Mouse (Mus musculus): ENCODE data around the gene Lst1. TPM values are rescaled to one million over a fixed set of nuclear protein-coding genes. Genes with fewer than 3 reads are reported as not detected.

Lst1 gene
- polyA plus RNA-seq, 1 experiment from 2014 or later = 7.3 TPM

- 21% methylated on average over 12 of the region's 12 CpGs for WGBS
- no peaks in the 10 kb centered on the region for H3K27me3 ChIP-seq (replicated peaks; ENCODE audit: control insufficient read depth, insufficient read depth, low read length)
- peaks cover 12% of the 10 kb centered on the region for H3K36me3 ChIP-seq (ENCODE audit: control insufficient read depth, insufficient read depth, low read length)
- no peak for ATAC-seq
- H3K9ac ChIP-seq (ENCODE audit: low read depth, low read length) = peak overlapping the region; percentile 65
- H3K9me3 ChIP-seq (ENCODE audit: control insufficient read depth, low read length) = no peaks in the 10 kb centered on the region
- peak overlapping the region; percentile 98 for H3K27ac ChIP-seq (ENCODE audit: low read depth, low read length)
- peaks cover 27% of the 10 kb centered on the region for H3K4me1 ChIP-seq (ENCODE audit: control insufficient read depth, insufficient read depth, low read depth, low read length)
- peak overlapping the region; percentile 99 for H3K4me3 ChIP-seq (ENCODE audit: low read length)
- H3K4me2 ChIP-seq (ENCODE audit: low read length) = peak overlapping the region; percentile 65
These were observed 22.6 kb downstream of the Lst1 start for GRCm38 (mm10) chr17:35165451-35166155.

- Histone ChIP-seq H3K4me1 (ENCODE audit: control insufficient read depth, insufficient read depth, low read depth, low read length) (peaks cover 27% of the 10 kb centered on the region), H3K9me3 (ENCODE audit: control insufficient read depth, low read length) (no peaks in the 10 kb centered on the region), H3K36me3 (ENCODE audit: control insufficient read depth, insufficient read depth, low read length) (peaks cover 20% of the 10 kb centered on the region), H3K27ac (ENCODE audit: low read depth, low read length) (peak within 1 kb of the TSS; percentile 98), H3K27me3 (replicated peaks; ENCODE audit: control insufficient read depth, insufficient read depth, low read length) (no peaks in the 10 kb centered on the region), H3K4me2 (ENCODE audit: low read length) (peak within 1 kb of the TSS; percentile 99), H3K9ac (ENCODE audit: low read depth, low read length) (peak within 1 kb of the TSS; percentile 100), H3K4me3 (ENCODE audit: low read length) (peak within 1 kb of the TSS; percentile 99)
- WGBS = under 1% methylated on average over 67 of the region's 89 CpGs
- peak; percentile 95 for ATAC-seq
These were observed 23.4 kb downstream of the Lst1 start, which contains the start of gene Prrc2a for GRCm38 (mm10) chr17:35164568-35165450. TSS of gene Prrc2a (minus strand) at chr17:35164897.

DNA sequence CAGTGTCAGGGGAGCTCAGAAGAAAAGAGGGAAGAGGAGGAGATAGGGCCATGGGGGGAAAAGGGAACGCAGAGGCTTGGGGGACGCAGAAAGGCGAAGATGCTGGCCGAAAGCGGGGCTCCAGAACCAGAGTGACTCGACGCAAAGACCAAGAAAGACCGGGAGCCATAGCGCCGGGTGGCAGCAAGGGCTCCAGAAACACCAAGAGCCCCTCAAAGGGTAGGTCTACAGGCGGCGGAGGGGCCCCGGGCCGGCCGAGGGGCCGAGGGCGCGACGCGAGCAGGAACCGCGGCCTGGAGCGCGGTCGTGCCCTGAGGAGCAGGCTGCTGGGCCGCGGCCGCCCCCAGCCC lies 24.0 kb downstream of the Lst1 start:
- Histone ChIP-seq H3K4me2 (ENCODE audit: low read length) (peak overlapping the region; percentile 99), H3K27ac (ENCODE audit: low read depth, low read length) (peak overlapping the region; percentile 98), H3K36me3 (ENCODE audit: control insufficient read depth, insufficient read depth, low read length) (peaks cover 26% of the 10 kb centered on the region), H3K4me1 (ENCODE audit: control insufficient read depth, insufficient read depth, low read depth, low read length) (peaks cover 27% of the 10 kb centered on the region), H3K9ac (ENCODE audit: low read depth, low read length) (peak overlapping the region; percentile 100), H3K27me3 (replicated peaks; ENCODE audit: control insufficient read depth, insufficient read depth, low read length) (no peaks in the 10 kb centered on the region), H3K9me3 (ENCODE audit: control insufficient read depth, low read length) (no peaks in the 10 kb centered on the region), H3K4me3 (ENCODE audit: low read length) (peak overlapping the region; percentile 99)
- no peak for ATAC-seq
- WGBS = 0% methylated on average over 27 of the region's 28 CpGs

GRCm38 (mm10) chr17:35163326-35164081 lies 24.7 kb downstream of the Lst1 start:
- Histone ChIP-seq H3K4me3 (ENCODE audit: low read length) (peak overlapping the region; percentile 99), H3K4me2 (ENCODE audit: low read length) (peak overlapping the region; percentile 99), H3K9me3 (ENCODE audit: control insufficient read depth, low read length) (no peaks in the 10 kb centered on the region), H3K27ac (ENCODE audit: low read depth, low read length) (peak overlapping the region; percentile 98), H3K36me3 (ENCODE audit: control insufficient read depth, insufficient read depth, low read length) (peaks cover 33% of the 10 kb centered on the region), H3K9ac (ENCODE audit: low read depth, low read length) (peak overlapping the region; percentile 100), H3K27me3 (replicated peaks; ENCODE audit: control insufficient read depth, insufficient read depth, low read length) (no peaks in the 10 kb centered on the region), H3K4me1 (ENCODE audit: control insufficient read depth, insufficient read depth, low read depth, low read length) (peaks cover 27% of the 10 kb centered on the region)
- WGBS = 9% methylated on average over 8 of the region's 8 CpGs
- no peak for ATAC-seq

DNA sequence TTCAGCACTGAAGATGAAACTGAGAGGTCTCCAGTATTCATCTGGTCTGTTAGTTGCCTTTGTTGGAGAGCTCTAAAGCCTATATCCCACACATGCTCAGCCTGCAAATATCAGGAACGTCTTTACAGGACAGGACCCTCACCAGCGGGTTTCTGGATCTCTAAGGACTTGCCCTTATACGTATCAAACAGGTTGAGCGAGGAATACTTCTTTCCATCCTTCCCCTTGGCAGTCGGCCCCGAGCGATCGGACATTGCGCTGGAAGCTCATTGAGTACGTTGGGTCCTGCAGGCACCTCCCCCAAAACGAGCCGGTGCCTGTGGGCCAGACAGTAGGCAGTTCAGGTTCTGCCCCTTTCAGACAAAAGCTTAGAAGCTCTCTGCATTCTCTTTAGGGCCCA lies 25.5 kb downstream of the Lst1 start:
- no peak for ATAC-seq

DNA sequence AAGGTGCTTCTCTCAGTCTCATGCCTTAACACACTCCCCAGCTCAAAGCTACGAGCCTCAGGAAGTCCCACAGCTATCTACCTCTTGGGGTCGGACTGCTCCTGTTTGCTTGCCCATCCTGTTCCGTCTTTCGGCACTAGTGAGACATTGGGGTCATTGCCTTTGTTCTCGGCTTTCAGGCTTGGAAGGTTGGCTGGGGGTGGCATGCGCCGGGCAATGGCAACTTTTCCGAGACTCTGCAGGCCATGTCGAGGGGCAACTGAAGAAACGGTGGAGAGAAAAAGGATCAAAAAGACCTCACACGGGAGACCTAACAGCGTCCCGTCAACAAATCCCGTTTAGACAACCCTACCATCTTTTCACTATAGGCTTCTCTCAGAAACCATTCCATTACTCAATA lies 26.1 kb downstream of the Lst1 start:
- H3K36me3 ChIP-seq (ENCODE audit: control insufficient read depth, insufficient read depth, low read length) = peaks cover 47% of the 10 kb centered on the region
- H3K9ac ChIP-seq (ENCODE audit: low read depth, low read length) = peak overlapping the region; percentile 41
- H3K4me2 ChIP-seq (ENCODE audit: low read length) = peak overlapping the region; percentile 99
- peaks cover 27% of the 10 kb centered on the region for H3K4me1 ChIP-seq (ENCODE audit: control insufficient read depth, insufficient read depth, low read depth, low read length)
- H3K9me3 ChIP-seq (ENCODE audit: control insufficient read depth, low read length) = no peaks in the 10 kb centered on the region
- H3K4me3 ChIP-seq (ENCODE audit: low read length) = no peak overlapping the region
- H3K27me3 ChIP-seq (replicated peaks; ENCODE audit: control insufficient read depth, insufficient read depth, low read length) = no peaks in the 10 kb centered on the region
- H3K27ac ChIP-seq (ENCODE audit: low read depth, low read length) = no peak overlapping the region
- ATAC-seq = no peak
- 74% methylated on average over 14 of the region's 14 CpGs for WGBS

More for the DNA sequence above, 25.5 kb downstream of the Lst1 start:
- Histone ChIP-seq H3K36me3 (ENCODE audit: control insufficient read depth, insufficient read depth, low read length) (peaks cover 41% of the 10 kb centered on the region), H3K4me2 (ENCODE audit: low read length) (peak overlapping the region; percentile 99), H3K9me3 (ENCODE audit: control insufficient read depth, low read length) (no peaks in the 10 kb centered on the region), H3K9ac (ENCODE audit: low read depth, low read length) (peak overlapping the region; percentile 100), H3K27ac (ENCODE audit: low read depth, low read length) (0 out of 2 replicates have a peak overlapping the region, but pooled peaks have one; percentile 17), H3K4me3 (ENCODE audit: low read length) (peak overlapping the region; percentile 99), H3K4me1 (ENCODE audit: control insufficient read depth, insufficient read depth, low read depth, low read length) (peaks cover 27% of the 10 kb centered on the region), H3K27me3 (replicated peaks; ENCODE audit: control insufficient read depth, insufficient read depth, low read length) (no peaks in the 10 kb centered on the region)
- 35% methylated on average over 12 of the region's 12 CpGs for WGBS

DNA sequence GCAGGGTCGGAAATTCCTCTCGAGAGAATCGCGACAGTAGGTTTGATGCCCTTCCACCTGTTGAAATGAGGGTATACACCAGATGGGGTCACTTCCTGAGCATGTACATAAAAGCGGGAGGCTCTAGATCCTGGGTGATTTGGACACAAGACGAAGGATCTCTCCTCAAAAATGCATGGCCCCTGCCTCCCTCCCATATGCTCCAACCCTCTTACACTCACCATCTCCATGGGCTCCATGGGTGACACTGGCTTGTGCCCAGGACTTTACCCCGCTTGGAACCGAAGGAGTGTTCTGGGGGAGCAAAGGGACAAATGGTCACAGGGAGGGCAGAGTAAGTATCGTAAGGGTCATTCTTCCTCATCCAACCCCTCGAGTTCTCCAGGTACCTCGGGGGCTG lies 26.8 kb downstream of the Lst1 start:
- 76% methylated on average over 11 of the region's 11 CpGs for WGBS
- Histone ChIP-seq H3K27ac (ENCODE audit: low read depth, low read length) (no peak overlapping the region), H3K9me3 (ENCODE audit: control insufficient read depth, low read length) (no peaks in the 10 kb centered on the region), H3K4me2 (ENCODE audit: low read length) (no peak overlapping the region), H3K4me3 (ENCODE audit: low read length) (no peak overlapping the region), H3K27me3 (replicated peaks; ENCODE audit: control insufficient read depth, insufficient read depth, low read length) (no peaks in the 10 kb centered on the region), H3K36me3 (ENCODE audit: control insufficient read depth, insufficient read depth, low read length) (peaks cover 54% of the 10 kb centered on the region), H3K4me1 (ENCODE audit: control insufficient read depth, insufficient read depth, low read depth, low read length) (peaks cover 26% of the 10 kb centered on the region), H3K9ac (ENCODE audit: low read depth, low read length) (no peak overlapping the region)
- ATAC-seq = no peak

DNA sequence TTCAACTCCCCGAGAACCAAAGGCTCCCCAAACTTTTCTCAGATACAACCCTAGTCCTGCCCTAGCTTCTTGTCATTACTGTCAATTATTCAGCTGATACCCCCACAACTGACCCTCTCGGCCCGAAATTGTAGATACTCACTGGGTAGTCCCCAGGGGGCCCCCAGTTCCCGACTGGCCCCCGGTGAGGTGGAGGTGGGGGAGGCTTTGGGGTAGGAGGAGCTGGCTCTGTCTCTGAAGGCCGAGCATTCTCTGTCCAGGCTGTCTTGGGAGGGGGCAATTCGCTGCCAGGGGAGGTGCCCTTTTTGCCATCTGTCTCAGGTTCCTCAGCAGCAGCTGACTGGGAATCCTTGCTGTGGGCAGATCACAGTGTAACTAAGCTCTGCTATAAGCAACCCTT lies 28.6 kb downstream of the Lst1 start:
- Histone ChIP-seq H3K27ac (ENCODE audit: low read depth, low read length) (no peak overlapping the region), H3K4me1 (ENCODE audit: control insufficient read depth, insufficient read depth, low read depth, low read length) (peaks cover 18% of the 10 kb centered on the region), H3K36me3 (ENCODE audit: control insufficient read depth, insufficient read depth, low read length) (peaks cover 72% of the 10 kb centered on the region), H3K27me3 (replicated peaks; ENCODE audit: control insufficient read depth, insufficient read depth, low read length) (no peaks in the 10 kb centered on the region), H3K4me3 (ENCODE audit: low read length) (no peak overlapping the region), H3K9ac (ENCODE audit: low read depth, low read length) (no peak overlapping the region), H3K4me2 (ENCODE audit: low read length) (no peak overlapping the region), H3K9me3 (ENCODE audit: control insufficient read depth, low read length) (no peaks in the 10 kb centered on the region)
- no peak for ATAC-seq
- 84% methylated on average over 7 of the region's 7 CpGs for WGBS

Measured in hindbrain, embryonic 16.5 days (tissue).